In the genomic region with DNA sequence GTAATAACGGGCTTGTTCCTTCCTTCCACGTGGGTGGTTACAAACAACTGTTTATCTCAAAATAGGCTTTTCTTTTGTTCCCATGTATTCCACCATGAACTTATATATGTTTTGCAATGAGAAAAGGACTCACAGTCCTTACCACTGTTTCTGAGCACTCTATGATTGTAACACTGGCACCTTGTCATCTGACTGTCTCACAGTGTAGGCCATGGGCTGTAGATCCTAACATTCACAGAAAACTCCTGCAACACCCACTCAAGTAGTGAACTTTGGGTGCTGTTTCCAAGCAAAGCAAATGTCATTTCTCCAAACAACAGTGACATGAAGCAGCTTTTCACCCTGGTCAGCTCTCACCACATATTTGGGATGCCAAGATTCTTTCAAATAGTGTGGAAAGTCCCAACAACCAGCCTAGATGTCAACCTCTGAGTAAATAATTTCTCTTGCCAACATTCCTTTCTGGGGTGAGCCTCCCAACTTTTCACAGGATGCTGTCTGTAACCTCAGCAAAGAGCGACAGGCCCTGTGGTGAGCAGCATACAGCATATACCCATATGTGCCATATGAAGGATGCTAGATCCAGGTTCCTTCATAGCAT, we compare ENCODE assay signal across 19 mouse cellular contexts. TPM values are rescaled to one million over a fixed set of nuclear protein-coding genes. Genes with fewer than 3 reads are reported as not detected.
DNase-seq lines count a peak whose midpoint lies in the region; ATAC-seq and TF ChIP-seq lines count a peak whose summit lies in the region.
"Had no signal": no experiment of that assay in that cellular context is flagged by ENCODE, and none has a peak within 500 bp of the region (broad histone marks: within the 10 kb centered on the region; RNA-seq: fewer than 3 reads in every experiment).

No protein-coding gene starts in this region.

- no peaks in the 10 kb centered on the region for H3K27me3 ChIP-seq in embryonic facial prominence, embryonic 14.5 days (replicated peaks; ENCODE audit: control insufficient read depth, insufficient read depth, low read length)
- no peaks in the 10 kb centered on the region for H3K27me3 ChIP-seq in embryonic facial prominence, embryonic 10.5 days (replicated peaks; ENCODE audit: low read depth, poor library complexity, severe bottlenecking)
- H3K27me3 ChIP-seq in liver, adult 2 months (ENCODE audit: control insufficient read depth, insufficient read depth, low read length), result no peaks in the 10 kb centered on the region
- H3K27me3 ChIP-seq in lung, embryonic 16.5 days (ENCODE audit: control insufficient read depth, insufficient read depth, low read depth, low read length), result no peaks in the 10 kb centered on the region
- no peaks in the 10 kb centered on the region for H3K27me3 ChIP-seq in stomach, embryonic 15.5 days (replicated peaks)
- H3K27me3 ChIP-seq in forebrain, embryonic 12.5 days, result no peaks in the 10 kb centered on the region
- H3K27me3 ChIP-seq: embryonic facial prominence, embryonic 15.5 days; heart, embryonic 15.5 days; midbrain, embryonic 15.5 days had no signal

- H3K9me3 ChIP-seq in embryonic facial prominence, embryonic 14.5 days (ENCODE audit: control insufficient read depth, low read length), result no peaks in the 10 kb centered on the region
- H3K9me3 ChIP-seq in embryonic facial prominence, embryonic 10.5 days, result no peaks in the 10 kb centered on the region
- H3K9me3 ChIP-seq in lung, embryonic 16.5 days (ENCODE audit: control insufficient read depth, low read length), result no peaks in the 10 kb centered on the region
- H3K9me3 ChIP-seq in stomach, embryonic 15.5 days, result no peaks in the 10 kb centered on the region
- H3K9me3 ChIP-seq in forebrain, embryonic 12.5 days, result no peaks in the 10 kb centered on the region
- H3K9me3 ChIP-seq: embryonic facial prominence, embryonic 15.5 days; heart, embryonic 15.5 days; midbrain, embryonic 15.5 days had no signal

- no peak for TF ChIP-seq CTCF in liver, adult 2 months (IDR thresholded peaks at IDR 0.05; ENCODE audit: low read depth, low read length)

- no peaks in the 10 kb centered on the region for H3K36me3 ChIP-seq in embryonic facial prominence, embryonic 14.5 days (ENCODE audit: control insufficient read depth, insufficient read depth, low read length)
- no peaks in the 10 kb centered on the region for H3K36me3 ChIP-seq in embryonic facial prominence, embryonic 10.5 days (replicated peaks)
- no peaks in the 10 kb centered on the region for H3K36me3 ChIP-seq in liver, adult 2 months (ENCODE audit: control insufficient read depth, insufficient read depth, low read length)
- H3K36me3 ChIP-seq in lung, embryonic 16.5 days (ENCODE audit: control insufficient read depth, insufficient read depth, low read length), result no peaks in the 10 kb centered on the region
- no peaks in the 10 kb centered on the region for H3K36me3 ChIP-seq in stomach, embryonic 15.5 days
- H3K36me3 ChIP-seq in forebrain, embryonic 12.5 days (replicated peaks), result no peaks in the 10 kb centered on the region
- H3K36me3 ChIP-seq: embryonic facial prominence, embryonic 15.5 days; heart, embryonic 15.5 days; midbrain, embryonic 15.5 days had no signal

- no peaks in the 10 kb centered on the region for H3K79me2 ChIP-seq in liver, adult 2 months (ENCODE audit: control insufficient read depth, insufficient read depth, low read length)

- ATAC-seq in embryonic facial prominence, embryonic 14.5 days (ENCODE audit: low read depth), result 0 out of 2 replicates have a peak, but pooled peaks have one; percentile 5
- peak; percentile 83 for ATAC-seq in lung, embryonic 16.5 days (ENCODE audit: low read depth)
- ATAC-seq in stomach, embryonic 15.5 days (ENCODE audit: insufficient read depth, low FRiP score, low read depth), result no peak
- ATAC-seq in forebrain, embryonic 12.5 days (ENCODE audit: low FRiP score), result no peak
- ATAC-seq: forebrain, embryonic 16.5 days; hindbrain, embryonic 16.5 days; midbrain, embryonic 15.5 days had no signal

- DNase-seq in embryonic facial prominence, embryonic 14.5 days (ENCODE audit: low spot score), result no peak
- DNase-seq in embryonic facial prominence, embryonic 10.5 days (ENCODE audit: low spot score), result no peak
- peak; percentile 42 for DNase-seq in liver, adult 2 months (ENCODE audit: extremely low read depth, low read depth, low spot score)
- DNase-seq in liver, result no peak
- DNase-seq in layer of hippocampus, postnatal 10 days (ENCODE audit: low spot score in 2 of 2), result no peak
- DNase-seq: adrenal gland, adult 2 months; cerebellum, adult 11-12 months; kidney, adult 9 months; right cerebral cortex, postnatal 25 days; thymus, adult 2 months had no signal

- no peak overlapping the region for H3K4me3 ChIP-seq in embryonic facial prominence, embryonic 14.5 days (ENCODE audit: low read depth, low read length)
- no peak overlapping the region for H3K4me3 ChIP-seq in embryonic facial prominence, embryonic 10.5 days
- no peak overlapping the region for H3K4me3 ChIP-seq in liver, adult 2 months (ENCODE audit: insufficient read depth, low read depth, low read length)
- H3K4me3 ChIP-seq in lung, embryonic 16.5 days (ENCODE audit: low read length), result no peak overlapping the region
- no peak overlapping the region for H3K4me3 ChIP-seq in stomach, embryonic 15.5 days (replicated peaks)
- H3K4me3 ChIP-seq in forebrain, embryonic 12.5 days (replicated peaks), result no peak overlapping the region
- H3K4me3 ChIP-seq: embryonic facial prominence, embryonic 15.5 days; heart, embryonic 15.5 days; midbrain, embryonic 15.5 days had no signal

- 64% methylated on average over 3 of the region's 3 CpGs for WGBS in embryonic facial prominence, embryonic 14.5 days
- WGBS in embryonic facial prominence, embryonic 10.5 days, result 83% methylated on average over 3 of the region's 3 CpGs
- WGBS in liver, adult 2 months, result 70% methylated on average over 3 of the region's 3 CpGs
- WGBS in lung, embryonic 16.5 days, result 44% methylated on average over 3 of the region's 3 CpGs
- WGBS in stomach, embryonic 15.5 days, result 61% methylated on average over 3 of the region's 3 CpGs
- WGBS in forebrain, embryonic 12.5 days, result 82% methylated on average over 3 of the region's 3 CpGs

- no peak overlapping the region for H3K4me2 ChIP-seq in embryonic facial prominence, embryonic 14.5 days (ENCODE audit: low read depth, low read length)
- H3K4me2 ChIP-seq in lung, embryonic 16.5 days (ENCODE audit: low read depth, low read length), result no peak overlapping the region
- H3K4me2 ChIP-seq in stomach, embryonic 15.5 days, result no peak overlapping the region
- no peak overlapping the region for H3K4me2 ChIP-seq in forebrain, embryonic 12.5 days
- H3K4me2 ChIP-seq: embryonic facial prominence, embryonic 15.5 days; heart, embryonic 15.5 days; liver, embryonic 11.5 days; midbrain, embryonic 15.5 days had no signal

- no peak overlapping the region for H3K9ac ChIP-seq in embryonic facial prominence, embryonic 14.5 days (ENCODE audit: low read depth, low read length)
- no peak overlapping the region for H3K9ac ChIP-seq in liver, adult 2 months (ENCODE audit: low read depth, low read length)
- H3K9ac ChIP-seq in lung, embryonic 16.5 days (ENCODE audit: low read length), result no peak overlapping the region
- no peak overlapping the region for H3K9ac ChIP-seq in stomach, embryonic 15.5 days
- H3K9ac ChIP-seq in forebrain, embryonic 12.5 days, result no peak overlapping the region
- H3K9ac ChIP-seq: embryonic facial prominence, embryonic 15.5 days; heart, embryonic 15.5 days; midbrain, embryonic 15.5 days had no signal

- TF ChIP-seq POLR2A in liver, adult 2 months (IDR thresholded peaks at IDR 0.05; ENCODE audit: extremely low read depth, insufficient read depth, low read length), result no peak

- no peak overlapping the region for H3K27ac ChIP-seq in embryonic facial prominence, embryonic 14.5 days (replicated peaks; ENCODE audit: low read depth, low read length)
- no peak overlapping the region for H3K27ac ChIP-seq in embryonic facial prominence, embryonic 10.5 days (replicated peaks)
- H3K27ac ChIP-seq in liver, adult 2 months (replicated peaks; ENCODE audit: insufficient read depth, low read depth, low read length), result no peak overlapping the region
- peak overlapping the region; percentile 75 for H3K27ac ChIP-seq in lung, embryonic 16.5 days (ENCODE audit: low read length)
- H3K27ac ChIP-seq in stomach, embryonic 15.5 days, result peak overlapping the region; percentile 6; the same call in 1 of the 2 replicates
- H3K27ac ChIP-seq in forebrain, embryonic 12.5 days, result no peak overlapping the region
- H3K27ac ChIP-seq: embryonic facial prominence, embryonic 15.5 days; heart, embryonic 15.5 days; midbrain, embryonic 15.5 days had no signal

- H3K4me1 ChIP-seq in embryonic facial prominence, embryonic 14.5 days (ENCODE audit: control insufficient read depth, insufficient read depth, low read length), result no peaks in the 10 kb centered on the region
- peaks cover 27% of the 10 kb centered on the region for H3K4me1 ChIP-seq in embryonic facial prominence, embryonic 10.5 days
- no peaks in the 10 kb centered on the region; the same call in 1 of the 2 replicates for H3K4me1 ChIP-seq in liver, adult 2 months (ENCODE audit: control insufficient read depth, insufficient read depth, low read length)
- peaks cover 14% of the 10 kb centered on the region for H3K4me1 ChIP-seq in lung, embryonic 16.5 days (replicated peaks; ENCODE audit: control insufficient read depth, insufficient read depth, low read length)
- H3K4me1 ChIP-seq in stomach, embryonic 15.5 days, result 0 out of 2 replicates have a peak, but pooled peaks cover 6% of the 10 kb centered on the region
- no peaks in the 10 kb centered on the region for H3K4me1 ChIP-seq in forebrain, embryonic 12.5 days
- H3K4me1 ChIP-seq: midbrain, embryonic 15.5 days had no signal

RNA-seq across cellular contexts. Expression of a gene that starts 10.3 kb away (rescaled TPM):
- 19.3 and 20.5 TPM in 2 replicates for polyA plus RNA-seq in embryonic facial prominence, embryonic 14.5 days (2014; fragmentation: Nextera tagmentation; extraction: Ambion mirVana)
- 20.2 and 23.4 TPM in 2 replicates for polyA plus RNA-seq in embryonic facial prominence, embryonic 10.5 days (2016; fragmentation: Nextera tagmentation; extraction: Ambion mirVana)
- total RNA-seq in liver, adult 2 months (2014; rRNA removed), result 15.3 and 19.7 TPM in 2 replicates
- polyA plus RNA-seq in liver, adult 2 months (2012; rRNA removed), result 12.8 and 14.6 TPM in 2 replicates
- polyA plus RNA-seq in lung, embryonic 16.5 days (2015; fragmentation: Nextera tagmentation; extraction: Ambion mirVana), result 54.2 and 58.1 TPM in 2 replicates
- polyA plus RNA-seq in stomach, embryonic 15.5 days (2015; fragmentation: Nextera tagmentation; extraction: Ambion mirVana), result 26.9 and 28.9 TPM in 2 replicates
- 10.2 and 11.4 TPM in 2 replicates for polyA plus RNA-seq in forebrain, embryonic 12.5 days (2016; fragmentation: Nextera tagmentation; extraction: Ambion mirVana)
- total RNA-seq in layer of hippocampus, postnatal 10 days (2021), result 10 to 100 TPM; 39.5 to 42.5 TPM

Comparison
In these comparisons a context has a peak if more than half of its experiments do, and no peak if none do; other contexts are left out.
1. ATAC-seq: peak in embryonic facial prominence, embryonic 14.5 days (single experiment) and lung, embryonic 16.5 days (single experiment); none in stomach, embryonic 15.5 days (single experiment) and forebrain, embryonic 12.5 days (single experiment).
2. H3K27ac ChIP-seq: peak in lung, embryonic 16.5 days (single experiment) and stomach, embryonic 15.5 days (single experiment); none in embryonic facial prominence, embryonic 14.5 days (single experiment), embryonic facial prominence, embryonic 10.5 days (single experiment), liver, adult 2 months (single experiment) and forebrain, embryonic 12.5 days (single experiment).